Mouse (Mus musculus) hindbrain, embryonic 13.5 days (tissue): ENCODE results near the gene Tas2r108. TPM values are rescaled to one million over a fixed set of nuclear protein-coding genes. Genes with fewer than 3 reads are reported as not detected.

Experiments
- ATAC-seq: fragments of 200-750 bp; cut with Nextera tagmentation; 2 replicates; pipeline ENCODE4 v1.8.0; 2017; ENCODE audit warnings: moderate TSS enrichment; ENCODE audit not compliant: low FRiP score
- H3K27ac ChIP-seq: fragments of 300-500 bp; sonication (generic); 2 replicates; pipeline ENCODE4 v1.5.1; 2015; ENCODE audit warnings: inconsistent platforms, mild to moderate bottlenecking, moderate library complexity
- H3K27me3 ChIP-seq: fragments of 300-500 bp; sonication (generic); 2 replicates; pipeline ENCODE4 v1.6.1; 2015; ENCODE audit warnings: mild to moderate bottlenecking, inconsistent platforms
- H3K36me3 ChIP-seq: fragments of 300-500 bp; sonication (generic); 2 replicates; pipeline ENCODE4 v1.6.1; 2015; ENCODE audit warnings: mild to moderate bottlenecking, inconsistent platforms
- H3K4me1 ChIP-seq: fragments of 300-500 bp; sonication (generic); replicated peaks from 2 replicates; pipeline ENCODE4 v1.6.1; 2015; ENCODE audit warnings: inconsistent platforms
- H3K4me2 ChIP-seq: fragments of 300-500 bp; sonication (generic); 2 replicates; pipeline ENCODE4 v1.6.1; 2015; ENCODE audit warnings: inconsistent platforms, mild to moderate bottlenecking, moderate library complexity
- H3K4me3 ChIP-seq: fragments of 300-500 bp; sonication (generic); 2 replicates; pipeline ENCODE4 v1.5.1; 2015; ENCODE audit warnings: mild to moderate bottlenecking, inconsistent platforms
- H3K9ac ChIP-seq: fragments of 300-500 bp; sonication (generic); 2 replicates; pipeline ENCODE4 v1.6.1; 2015; ENCODE audit warnings: mild to moderate bottlenecking, inconsistent platforms
- H3K9me3 ChIP-seq: fragments of 300-500 bp; sonication (generic); 2 replicates; pipeline ENCODE4 v1.6.1; 2016; ENCODE audit warnings: inconsistent platforms
- WGBS: fragments of 180-500 bp; shearing (Covaris S2); methylation state at CpG from one replicate; pipeline ENCODE4 v1.1.7; 2015; 5-methylcytosine and 5-hydroxymethylcytosine counted together
- polyA plus RNA-seq: library from polyadenylated mRNA; unstranded; fragments of >200 nt; fragmentation: Nextera tagmentation; extraction: Ambion mirVana; gene quantifications from 2 replicates; pipeline ENCODE4 v1.2.1, GENCODE M21; 2015

Gene Tas2r108
- not detected in 2 replicates for polyA plus RNA-seq

DNA sequence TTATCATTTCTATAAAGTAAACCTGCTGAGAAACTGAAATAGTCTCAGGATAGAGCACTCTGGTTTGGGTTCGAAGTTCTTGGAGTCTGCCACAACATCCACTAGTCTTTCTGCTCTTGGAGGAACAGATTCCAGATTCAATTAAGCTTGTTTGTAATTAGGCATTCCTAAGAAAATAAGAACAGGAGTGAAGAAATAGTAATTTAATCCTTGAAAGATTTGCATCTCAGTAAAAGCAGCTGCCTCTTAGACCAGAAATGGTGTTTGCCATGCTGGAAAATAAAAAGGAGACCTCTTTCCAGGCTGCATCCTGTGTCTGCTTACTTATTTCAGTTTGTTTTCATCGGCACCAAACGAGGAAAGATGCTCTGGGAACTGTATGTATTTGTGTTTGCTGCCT, at the start of gene Tas2r108:
Gene Tas2r108, plus strand, starts transcription at position 301 of the 400 bp plus-strand sequence.
- Histone ChIP-seq H3K4me2 (no peak within 1 kb of the TSS), H3K27ac (no peak within 1 kb of the TSS), H3K4me3 (no peak within 1 kb of the TSS), H3K9me3 (no peaks in the 10 kb centered on the region), H3K9ac (no peak within 1 kb of the TSS), H3K36me3 (no peaks in the 10 kb centered on the region), H3K27me3 (no peaks in the 10 kb centered on the region), H3K4me1 (no peaks in the 10 kb centered on the region)
- ATAC-seq, result no peak
- WGBS, result 88% methylated on average over 3 of the region's 3 CpGs

DNA sequence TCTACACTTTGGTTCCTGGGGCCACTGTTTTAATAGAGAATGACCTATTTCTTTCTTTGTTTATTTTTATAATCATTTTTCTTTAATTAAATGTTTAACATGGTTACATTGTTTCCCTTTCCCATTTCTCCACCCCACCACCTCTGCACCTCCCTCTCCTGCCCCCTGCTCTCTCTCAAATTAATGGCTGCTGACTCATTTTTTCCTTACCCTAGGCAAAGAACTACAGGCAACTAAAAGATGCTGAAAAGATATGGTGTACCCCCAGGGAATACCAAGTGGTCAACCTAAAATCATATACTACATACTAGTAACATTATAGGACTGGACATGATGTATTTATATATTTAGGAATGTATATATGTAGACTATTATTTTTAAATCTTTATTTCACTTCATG, 44.7 kb upstream of the Tas2r108 start:
- no peak overlapping the region for H3K4me3 ChIP-seq

GRCm38 (mm10) chr6:40454436-40455041, 38.8 kb upstream of the Tas2r108 start:
- H3K4me2 ChIP-seq, result no peak overlapping the region

More for the DNA sequence above, 44.7 kb upstream of the Tas2r108 start:
- H3K27ac ChIP-seq, result no peak overlapping the region
- no peak overlapping the region for H3K9ac ChIP-seq
- H3K9me3 ChIP-seq, result no peaks in the 10 kb centered on the region
- H3K4me1 ChIP-seq, result no peaks in the 10 kb centered on the region
- H3K36me3 ChIP-seq, result no peaks in the 10 kb centered on the region
- H3K27me3 ChIP-seq, result 0 out of 2 replicates have a peak, but pooled peaks cover 2% of the 10 kb centered on the region
- H3K4me2 ChIP-seq, result no peak overlapping the region
- ATAC-seq, result no peak

DNA sequence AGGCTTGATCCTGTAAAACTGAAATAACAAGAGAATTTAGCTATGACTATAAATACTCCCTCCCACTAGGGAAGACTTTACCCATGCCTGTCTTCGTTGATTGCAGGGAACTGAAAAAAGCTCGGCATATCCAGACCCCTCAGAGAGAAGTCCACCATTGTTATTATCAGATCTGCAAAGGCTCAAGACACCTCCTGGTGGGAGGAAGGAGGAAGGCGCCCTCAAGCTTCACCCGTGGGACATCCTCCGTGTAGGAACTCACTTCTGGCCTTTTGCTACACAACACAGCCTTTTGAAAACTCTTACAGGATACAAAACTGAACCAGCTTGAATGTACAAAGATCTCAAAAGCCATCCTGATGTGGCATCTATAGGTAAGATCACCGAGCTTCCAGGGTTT, 27.6 kb upstream of the Tas2r108 start:
- H3K4me2 ChIP-seq, result no peak overlapping the region
- no peak overlapping the region for H3K27ac ChIP-seq
- ATAC-seq, result no peak
- H3K9me3 ChIP-seq, result no peaks in the 10 kb centered on the region
- WGBS, result 56% methylated on average over 6 of the region's 6 CpGs
- no peak overlapping the region for H3K9ac ChIP-seq
- no peak overlapping the region for H3K4me3 ChIP-seq
- no peaks in the 10 kb centered on the region for H3K36me3 ChIP-seq
- H3K27me3 ChIP-seq, result peaks cover 14% of the 10 kb centered on the region
- no peaks in the 10 kb centered on the region for H3K4me1 ChIP-seq

More at GRCm38 (mm10) chr6:40454436-40455041, 38.8 kb upstream of the Tas2r108 start:
- no peak overlapping the region for H3K4me3 ChIP-seq
- no peak for ATAC-seq
- H3K9me3 ChIP-seq, result no peaks in the 10 kb centered on the region
- no peaks in the 10 kb centered on the region for H3K27me3 ChIP-seq
- H3K4me1 ChIP-seq, result no peaks in the 10 kb centered on the region
- H3K36me3 ChIP-seq, result no peaks in the 10 kb centered on the region
- 22% methylated on average over 7 of the region's 7 CpGs for WGBS
- no peak overlapping the region for H3K9ac ChIP-seq
- no peak overlapping the region for H3K27ac ChIP-seq

DNA sequence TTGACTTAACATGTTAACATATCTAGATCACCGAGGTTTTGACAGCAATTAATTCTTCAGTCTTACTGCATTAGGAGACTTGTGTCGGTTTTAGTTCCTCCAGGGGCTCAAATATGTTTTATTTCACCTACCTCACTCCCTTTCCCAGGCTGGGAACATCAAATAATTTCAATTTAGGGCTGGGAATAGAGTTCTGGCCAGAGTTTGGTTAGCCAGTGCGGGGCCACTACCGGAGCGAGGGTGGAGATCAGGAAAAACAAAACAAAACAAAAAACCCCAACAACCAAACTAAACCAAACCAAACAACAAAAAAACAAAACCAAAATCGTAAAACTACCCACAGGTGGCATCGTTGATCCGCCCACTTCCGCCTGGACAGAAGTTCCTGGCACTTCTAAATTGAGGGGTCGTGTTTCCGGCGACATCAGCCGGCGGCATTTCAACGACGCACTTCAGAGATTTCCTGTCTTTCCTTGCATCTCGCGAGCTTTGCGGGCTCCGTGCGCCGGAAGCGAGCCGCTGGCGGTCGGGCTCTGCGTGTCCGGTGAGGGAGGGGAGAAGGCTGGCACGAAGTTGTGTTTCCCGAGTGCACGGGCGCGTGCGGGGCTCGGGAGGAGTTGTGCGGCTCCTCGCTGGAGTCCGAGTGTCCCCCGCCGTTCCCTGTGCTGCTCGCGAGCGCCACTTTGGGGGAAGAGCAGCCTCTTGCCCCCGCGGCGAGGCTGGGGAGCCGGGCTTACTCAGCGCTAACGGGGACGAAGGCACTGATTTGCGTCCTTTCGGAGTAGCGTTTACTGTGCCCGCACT, 22.2 kb upstream of the Tas2r108 start, which contains the start of gene Ssbp1:
Gene Ssbp1, plus strand, starts transcription at position 437 of the 804 bp plus-strand sequence.
- Histone ChIP-seq H3K9me3 (no peaks in the 10 kb centered on the region), H3K9ac (peak within 1 kb of the TSS; percentile 84), H3K4me3 (peak within 1 kb of the TSS; percentile 64), H3K4me1 (peaks cover 14% of the 10 kb centered on the region), H3K27me3 (peaks cover 8% of the 10 kb centered on the region), H3K36me3 (peaks cover 28% of the 10 kb centered on the region), H3K27ac (peak within 1 kb of the TSS; percentile 94), H3K4me2 (peak within 1 kb of the TSS; percentile 75)
- WGBS, result under 1% methylated on average over 54 of the region's 54 CpGs
- peak; percentile 98 for ATAC-seq

- WGBS, result 1% methylated on average over 7 of the region's 7 CpGs
- H3K4me3 ChIP-seq, result peak overlapping the region; percentile 64
- H3K9ac ChIP-seq, result peak overlapping the region; percentile 84
- peak overlapping the region; percentile 75 for H3K4me2 ChIP-seq
- peak overlapping the region; percentile 94 for H3K27ac ChIP-seq
- H3K9me3 ChIP-seq, result no peaks in the 10 kb centered on the region
- H3K4me1 ChIP-seq, result peaks cover 14% of the 10 kb centered on the region
- ATAC-seq, result 0 out of 2 replicates have a peak, but pooled peaks have one; percentile 3
- peaks cover 8% of the 10 kb centered on the region for H3K27me3 ChIP-seq
- peaks cover 31% of the 10 kb centered on the region for H3K36me3 ChIP-seq
Measured at GRCm38 (mm10) chr6:40471720-40472010, 21.7 kb upstream of the Tas2r108 start.

- Histone ChIP-seq H3K36me3 (peaks cover 56% of the 10 kb centered on the region), H3K27me3 (no peaks in the 10 kb centered on the region), H3K27ac (no peak overlapping the region), H3K4me3 (no peak overlapping the region), H3K4me2 (no peak overlapping the region), H3K9ac (no peak overlapping the region), H3K9me3 (no peaks in the 10 kb centered on the region), H3K4me1 (peaks cover 14% of the 10 kb centered on the region)
- ATAC-seq, result no peak
- 93% methylated on average over 4 of the region's 4 CpGs for WGBS
Measured at GRCm38 (mm10) chr6:40476132-40476531, 17.2 kb upstream of the Tas2r108 start.

- 92% methylated on average over 1 of the region's 1 CpGs for WGBS
- no peak overlapping the region for H3K9ac ChIP-seq
- H3K4me2 ChIP-seq, result no peak overlapping the region
- no peak overlapping the region for H3K4me3 ChIP-seq
- peaks cover 71% of the 10 kb centered on the region for H3K36me3 ChIP-seq
- no peaks in the 10 kb centered on the region for H3K27me3 ChIP-seq
- no peak for ATAC-seq
- H3K27ac ChIP-seq, result no peak overlapping the region
- no peaks in the 10 kb centered on the region for H3K9me3 ChIP-seq
- no peaks in the 10 kb centered on the region for H3K4me1 ChIP-seq
Measured at GRCm38 (mm10) chr6:40479705-40480104, 13.6 kb upstream of the Tas2r108 start.

GRCm38 (mm10) chr6:40482318-40482717, 11.0 kb upstream of the Tas2r108 start:
- no peak overlapping the region for H3K9ac ChIP-seq
- H3K4me3 ChIP-seq, result no peak overlapping the region
- ATAC-seq, result no peak
- H3K4me1 ChIP-seq, result no peaks in the 10 kb centered on the region
- no peak overlapping the region for H3K27ac ChIP-seq
- WGBS, result 93% methylated on average over 5 of the region's 5 CpGs
- peaks cover 62% of the 10 kb centered on the region for H3K36me3 ChIP-seq
- H3K9me3 ChIP-seq, result no peaks in the 10 kb centered on the region
- H3K27me3 ChIP-seq, result no peaks in the 10 kb centered on the region
- H3K4me2 ChIP-seq, result no peak overlapping the region

GRCm38 (mm10) chr6:40490933-40491332, 2.4 kb upstream of the Tas2r108 start, which contains the start of gene Tas2r137:
Gene Tas2r137 (plus strand): TSS chr6:40491233.
- no peak within 1 kb of the TSS for H3K4me2 ChIP-seq
- no peak within 1 kb of the TSS for H3K9ac ChIP-seq
- H3K9me3 ChIP-seq, result no peaks in the 10 kb centered on the region
- H3K4me3 ChIP-seq, result no peak within 1 kb of the TSS
- ATAC-seq, result no peak
- peaks cover 3% of the 10 kb centered on the region; the same call in 1 of the 2 replicates for H3K36me3 ChIP-seq
- no peaks in the 10 kb centered on the region for H3K4me1 ChIP-seq
- H3K27ac ChIP-seq, result no peak within 1 kb of the TSS
- no peaks in the 10 kb centered on the region for H3K27me3 ChIP-seq

DNA sequence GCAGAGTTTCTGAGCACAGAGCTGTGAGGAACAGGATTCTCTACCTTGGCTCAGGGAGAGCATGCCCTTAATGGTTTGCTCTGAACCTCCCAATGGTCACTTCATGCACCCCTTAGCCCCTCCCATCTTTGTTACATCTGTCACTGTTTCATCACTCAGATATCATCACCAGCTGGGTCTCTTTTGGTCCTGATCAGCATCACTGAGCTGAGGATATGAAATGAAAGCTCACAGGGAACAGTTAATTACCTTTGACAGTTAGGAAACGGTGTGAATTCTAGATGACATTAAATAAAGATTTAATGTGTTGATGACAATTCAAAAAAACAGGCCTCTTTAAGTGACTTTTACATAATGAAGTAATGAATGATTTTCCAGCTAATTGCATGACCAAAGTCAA, 26.1 kb downstream of the Tas2r108 start, which contains the start of gene Prss37:
Gene Prss37, minus strand, starts transcription at position 101 of the 400 bp plus-strand sequence.
- 66% methylated on average over 1 of the region's 1 CpGs for WGBS
- H3K36me3 ChIP-seq, result no peaks in the 10 kb centered on the region
- ATAC-seq, result no peak
- H3K9me3 ChIP-seq, result no peaks in the 10 kb centered on the region
- no peak within 1 kb of the TSS for H3K27ac ChIP-seq
- H3K4me2 ChIP-seq, result no peak within 1 kb of the TSS
- H3K9ac ChIP-seq, result no peak within 1 kb of the TSS
- no peaks in the 10 kb centered on the region for H3K4me1 ChIP-seq
- no peak within 1 kb of the TSS for H3K4me3 ChIP-seq
- H3K27me3 ChIP-seq, result no peaks in the 10 kb centered on the region
